Mouse (Mus musculus) limb, embryonic 12.5 days (tissue): ENCODE measurements around the gene Nuak2. TPM values are rescaled to one million over a fixed set of nuclear protein-coding genes. Genes with fewer than 3 reads are reported as not detected.

Experiments
- ATAC-seq: fragments of 200-750 bp; cut with Nextera tagmentation; 2 replicates; pipeline ENCODE4 v1.8.0; 2017; ENCODE audit warnings: low read depth, moderate TSS enrichment; ENCODE audit not compliant: insufficient number of reproducible peaks, insufficient read depth, low FRiP score, low TSS enrichment
- H3K27ac ChIP-seq: fragments of 300-500 bp; sonication (generic); 2 replicates; pipeline ENCODE4 v1.5.1; 2016; ENCODE audit warnings: mild to moderate bottlenecking, moderate library complexity
- H3K27me3 ChIP-seq: fragments of 300-500 bp; sonication (generic); 2 replicates; pipeline ENCODE4 v1.6.1; 2016; ENCODE audit warnings: mild to moderate bottlenecking, moderate library complexity
- H3K36me3 ChIP-seq: fragments of 300-500 bp; sonication (generic); 2 replicates; pipeline ENCODE4 v1.6.1; 2016; ENCODE audit warnings: mild to moderate bottlenecking, moderate library complexity
- H3K4me1 ChIP-seq: fragments of 300-500 bp; sonication (generic); replicated peaks from 2 replicates; pipeline ENCODE4 v1.6.1; 2016
- H3K4me2 ChIP-seq: fragments of 300-500 bp; sonication (generic); 2 replicates; pipeline ENCODE4 v1.6.1; 2016; ENCODE audit warnings: mild to moderate bottlenecking, moderate library complexity
- H3K4me3 ChIP-seq: fragments of 300-500 bp; sonication (generic); replicated peaks from 2 replicates; pipeline ENCODE4 v1.5.1; 2016; ENCODE audit warnings: mild to moderate bottlenecking
- H3K9ac ChIP-seq: fragments of 300-500 bp; sonication (generic); replicated peaks from 2 replicates; pipeline ENCODE4 v1.6.1; 2016; ENCODE audit warnings: mild to moderate bottlenecking, moderate library complexity
- H3K9me3 ChIP-seq: fragments of 300-500 bp; sonication (generic); 2 replicates; pipeline ENCODE4 v1.6.1; 2016; ENCODE audit warnings: mild to moderate bottlenecking, moderate library complexity
- WGBS: fragments of 180-500 bp; shearing (Covaris S2); methylation state at CpG from one replicate; pipeline ENCODE4 v1.1.7; 2016; 5-methylcytosine and 5-hydroxymethylcytosine counted together
- polyA plus RNA-seq: library from polyadenylated mRNA; unstranded; fragments of >200 nt; fragmentation: Nextera tagmentation; extraction: Ambion mirVana; gene quantifications from 2 replicates; pipeline ENCODE4 v1.2.1, GENCODE M21; 2016

Nuak2 gene
- polyA plus RNA-seq, 1 experiment from 2014 or later: 0.63 TPM

DNA sequence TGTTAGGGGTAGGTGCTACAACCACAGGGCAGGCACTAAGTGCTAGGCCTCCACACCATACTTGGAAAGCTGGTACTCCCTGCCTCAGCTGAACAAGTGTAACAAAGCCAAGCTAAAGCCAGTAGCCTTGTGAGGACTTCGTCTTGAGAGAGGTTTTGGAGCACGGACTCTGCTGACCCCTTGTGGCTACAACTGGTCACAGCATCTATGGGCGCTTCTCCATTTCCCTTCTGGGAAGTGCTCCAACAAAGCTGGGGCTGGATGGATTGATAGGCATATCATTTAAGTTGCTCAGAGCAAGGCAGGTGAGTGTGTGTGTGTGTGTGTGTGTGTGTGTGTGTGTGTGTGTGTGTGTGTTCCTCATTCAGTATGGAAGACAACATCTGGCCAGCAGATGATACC, 39.9 kb downstream of the Nuak2 start:
- peaks cover 42% of the 10 kb centered on the region for H3K36me3 ChIP-seq
- H3K4me3 ChIP-seq: no peak overlapping the region
- H3K27me3 ChIP-seq: no peaks in the 10 kb centered on the region
- peak; percentile 63; the same call in 1 of the 2 replicates for ATAC-seq
- H3K4me1 ChIP-seq: 0 out of 2 replicates have a peak, but pooled peaks cover 4% of the 10 kb centered on the region
- no peak overlapping the region for H3K9ac ChIP-seq
- H3K27ac ChIP-seq: no peak overlapping the region
- WGBS: under 1% methylated on average over 3 of the region's 3 CpGs
- H3K4me2 ChIP-seq: no peak overlapping the region
- H3K9me3 ChIP-seq: peaks cover 3% of the 10 kb centered on the region; the same call in 1 of the 2 replicates

- no peak overlapping the region for H3K27ac ChIP-seq
- no peaks in the 10 kb centered on the region for H3K9me3 ChIP-seq
- H3K36me3 ChIP-seq: peaks cover 52% of the 10 kb centered on the region
- no peaks in the 10 kb centered on the region for H3K27me3 ChIP-seq
- no peak overlapping the region for H3K4me3 ChIP-seq
- no peak overlapping the region for H3K4me2 ChIP-seq
- no peak for ATAC-seq
- 0 out of 2 replicates have a peak, but pooled peaks cover 4% of the 10 kb centered on the region for H3K4me1 ChIP-seq
- H3K9ac ChIP-seq: no peak overlapping the region
- WGBS: 75% methylated on average over 1 of the region's 1 CpGs
These were observed 40.9 kb downstream of the Nuak2 start for GRCm38 (mm10) chr1:132356841-132357240.

DNA sequence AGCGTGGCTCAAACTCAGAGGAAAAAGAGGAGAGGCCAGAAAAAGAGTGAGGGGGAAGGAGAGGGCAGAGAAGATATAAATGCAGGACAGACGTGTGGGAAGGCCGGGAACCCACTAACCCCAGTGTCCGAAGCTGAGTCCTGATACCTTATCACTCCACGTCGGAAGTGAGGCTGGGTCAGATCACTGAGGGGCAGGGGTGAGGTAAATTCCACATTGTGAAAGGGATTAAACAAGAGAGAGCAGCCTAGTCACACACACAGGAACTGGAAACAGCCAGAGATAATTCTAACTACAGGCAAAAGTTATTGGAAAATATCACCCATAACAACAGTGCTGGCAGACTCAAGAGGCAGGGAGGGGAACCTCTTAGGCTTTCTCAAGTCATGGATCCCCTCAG, 46.0 kb downstream of the Nuak2 start:
- H3K4me3 ChIP-seq: no peak overlapping the region
- ATAC-seq: no peak
- H3K4me1 ChIP-seq: peaks cover 8% of the 10 kb centered on the region
- no peaks in the 10 kb centered on the region for H3K27me3 ChIP-seq
- WGBS: 82% methylated on average over 6 of the region's 6 CpGs
- no peak overlapping the region for H3K9ac ChIP-seq
- H3K9me3 ChIP-seq: no peaks in the 10 kb centered on the region
- H3K36me3 ChIP-seq: peaks cover 77% of the 10 kb centered on the region
- H3K27ac ChIP-seq: no peak overlapping the region
- no peak overlapping the region for H3K4me2 ChIP-seq

GRCm38 (mm10) chr1:132364388-132364787, 48.5 kb downstream of the Nuak2 start:
- no peak overlapping the region for H3K9ac ChIP-seq
- H3K4me3 ChIP-seq: no peak overlapping the region
- ATAC-seq: no peak
- H3K27me3 ChIP-seq: no peaks in the 10 kb centered on the region
- H3K36me3 ChIP-seq: peaks cover 59% of the 10 kb centered on the region
- no peaks in the 10 kb centered on the region for H3K9me3 ChIP-seq
- H3K27ac ChIP-seq: no peak overlapping the region
- H3K4me1 ChIP-seq: peaks cover 11% of the 10 kb centered on the region
- WGBS: 84% methylated on average over 3 of the region's 3 CpGs
- H3K4me2 ChIP-seq: no peak overlapping the region

- peaks cover 52% of the 10 kb centered on the region for H3K36me3 ChIP-seq
- 86% methylated on average over 7 of the region's 7 CpGs for WGBS
- peaks cover 11% of the 10 kb centered on the region for H3K4me1 ChIP-seq
- no peaks in the 10 kb centered on the region for H3K9me3 ChIP-seq
- no peak overlapping the region for H3K27ac ChIP-seq
- no peak overlapping the region for H3K4me3 ChIP-seq
- no peak for ATAC-seq
- no peak overlapping the region for H3K9ac ChIP-seq
- no peak overlapping the region for H3K4me2 ChIP-seq
- no peaks in the 10 kb centered on the region for H3K27me3 ChIP-seq
These were observed 49.1 kb downstream of the Nuak2 start for GRCm38 (mm10) chr1:132364896-132365557.

- H3K9me3 ChIP-seq: no peaks in the 10 kb centered on the region
- H3K27me3 ChIP-seq: no peaks in the 10 kb centered on the region
- no peak overlapping the region for H3K27ac ChIP-seq
- no peak overlapping the region for H3K4me2 ChIP-seq
- WGBS: 61% methylated on average over 4 of the region's 4 CpGs
- H3K36me3 ChIP-seq: peaks cover 50% of the 10 kb centered on the region
- no peak for ATAC-seq
- no peak overlapping the region for H3K9ac ChIP-seq
- H3K4me3 ChIP-seq: no peak overlapping the region
- H3K4me1 ChIP-seq: peaks cover 11% of the 10 kb centered on the region
These were observed 49.7 kb downstream of the Nuak2 start for GRCm38 (mm10) chr1:132365645-132366044.

DNA sequence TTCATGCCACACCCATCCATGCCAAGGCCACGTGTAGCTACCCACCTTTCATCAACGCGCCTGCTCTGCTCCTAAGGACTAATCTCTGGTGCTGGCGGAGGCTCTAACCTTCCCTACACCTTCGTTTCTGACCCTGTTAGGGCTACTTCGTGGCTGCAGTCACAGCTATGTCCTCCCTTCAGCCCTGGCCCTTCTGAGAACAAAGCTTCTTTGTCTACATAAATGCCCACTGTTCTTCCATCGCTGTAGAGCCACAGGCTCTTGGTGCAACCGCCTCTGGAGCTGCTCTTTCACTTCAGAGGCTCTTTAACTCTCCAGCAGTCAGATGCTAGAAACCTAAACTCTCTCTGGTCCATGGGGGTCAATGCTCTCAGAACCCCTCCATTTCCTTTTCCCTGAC, 50.3 kb downstream of the Nuak2 start:
- H3K4me1 ChIP-seq: peaks cover 11% of the 10 kb centered on the region
- ATAC-seq: no peak
- no peak overlapping the region for H3K27ac ChIP-seq
- H3K4me3 ChIP-seq: peak overlapping the region; percentile 1; the same call in 1 of the 2 replicates
- H3K9ac ChIP-seq: no peak overlapping the region; the same call in 1 of the 2 replicates
- no peak overlapping the region for H3K4me2 ChIP-seq
- 78% methylated on average over 8 of the region's 8 CpGs for WGBS
- no peaks in the 10 kb centered on the region for H3K9me3 ChIP-seq
- peaks cover 49% of the 10 kb centered on the region for H3K36me3 ChIP-seq
- no peaks in the 10 kb centered on the region for H3K27me3 ChIP-seq

DNA sequence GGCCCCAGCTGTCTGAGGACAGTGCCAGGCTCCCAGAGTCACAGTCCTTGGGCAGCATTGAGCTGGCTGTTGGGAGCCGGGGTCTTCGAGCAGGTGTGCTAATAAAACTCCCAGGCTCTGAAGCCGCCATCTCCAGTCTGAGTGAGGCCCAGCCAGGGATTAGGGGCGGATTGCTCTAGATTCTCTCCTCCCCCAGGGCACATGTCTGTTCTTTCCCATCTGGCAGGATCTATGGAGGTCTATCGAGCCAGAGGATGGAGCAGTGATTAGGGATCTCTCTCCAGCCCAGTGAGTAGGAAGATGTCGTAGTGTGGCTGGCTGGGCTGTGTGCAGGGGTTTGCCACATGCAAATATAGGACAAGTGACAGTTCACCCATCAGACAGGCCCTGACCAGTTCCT, 51.0 kb downstream of the Nuak2 start:
- 0 out of 2 replicates have a peak overlapping the region, but pooled peaks have one; percentile 1 for H3K4me3 ChIP-seq
- 60% methylated on average over 6 of the region's 6 CpGs for WGBS
- H3K27me3 ChIP-seq: no peaks in the 10 kb centered on the region
- no peak overlapping the region for H3K27ac ChIP-seq
- peaks cover 49% of the 10 kb centered on the region for H3K36me3 ChIP-seq
- peaks cover 11% of the 10 kb centered on the region for H3K4me1 ChIP-seq
- H3K9me3 ChIP-seq: no peaks in the 10 kb centered on the region
- 0 out of 2 replicates have a peak overlapping the region, but pooled peaks have one; percentile 27 for H3K9ac ChIP-seq
- no peak; the same call in 1 of the 2 replicates for ATAC-seq
- no peak overlapping the region for H3K4me2 ChIP-seq

DNA sequence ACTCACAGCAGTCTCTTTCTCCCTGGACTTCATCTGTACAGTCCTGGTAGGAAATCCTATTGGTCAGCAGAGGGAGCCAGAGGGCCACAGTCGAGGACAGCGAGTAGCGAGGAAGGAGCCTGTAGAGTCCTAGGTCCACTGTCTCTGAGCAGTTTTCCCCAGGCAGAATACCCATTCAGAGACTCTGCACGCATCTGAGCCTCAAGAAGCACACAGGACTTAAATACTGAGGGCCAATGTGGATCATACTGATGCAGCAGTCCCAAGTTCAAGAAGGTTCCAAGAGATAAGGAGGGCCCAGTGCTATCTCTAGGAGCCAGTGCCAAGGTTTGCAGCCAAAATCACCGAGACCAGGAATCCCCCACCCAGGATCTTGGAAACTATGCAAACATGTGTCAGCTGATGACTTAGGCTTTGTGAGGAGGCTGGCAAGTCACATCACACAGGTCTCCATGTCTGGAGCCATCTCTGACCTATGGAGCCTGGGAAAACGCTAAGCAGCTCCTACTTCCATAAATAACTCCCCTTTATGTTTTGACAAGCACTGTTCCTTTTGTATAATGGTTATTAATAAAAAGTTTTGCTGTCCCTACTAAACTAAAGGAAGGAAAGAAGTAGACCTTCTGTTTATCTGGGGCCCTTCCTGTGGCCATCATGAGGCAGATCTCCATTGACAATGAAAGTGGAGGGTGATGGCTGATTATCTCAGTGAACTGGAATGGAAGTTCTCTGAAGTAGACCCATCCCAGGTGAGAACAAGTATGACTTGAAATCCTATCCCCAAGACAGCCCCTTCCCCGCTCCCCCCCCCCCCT, 52.0 kb downstream of the Nuak2 start:
- ATAC-seq: peak; percentile 76
- no peak overlapping the region for H3K9ac ChIP-seq
- no peak overlapping the region for H3K4me3 ChIP-seq
- H3K4me1 ChIP-seq: peaks cover 11% of the 10 kb centered on the region
- H3K36me3 ChIP-seq: peaks cover 44% of the 10 kb centered on the region
- H3K27ac ChIP-seq: no peak overlapping the region
- 36% methylated on average over 7 of the region's 7 CpGs for WGBS
- H3K27me3 ChIP-seq: no peaks in the 10 kb centered on the region
- no peaks in the 10 kb centered on the region for H3K9me3 ChIP-seq
- no peak overlapping the region for H3K4me2 ChIP-seq

- Histone ChIP-seq H3K36me3 (peaks cover 42% of the 10 kb centered on the region), H3K9me3 (no peaks in the 10 kb centered on the region), H3K4me1 (peaks cover 33% of the 10 kb centered on the region)
These were observed 54.8 kb downstream of the Nuak2 start for GRCm38 (mm10) chr1:132370681-132371173.

GRCm38 (mm10) chr1:132371298-132372081, 55.6 kb downstream of the Nuak2 start:
- Histone ChIP-seq H3K4me3 (no peak overlapping the region), H3K36me3 (peaks cover 42% of the 10 kb centered on the region), H3K27me3 (no peaks in the 10 kb centered on the region), H3K4me2 (no peak overlapping the region), H3K27ac (no peak overlapping the region), H3K9ac (no peak overlapping the region), H3K4me1 (peaks cover 34% of the 10 kb centered on the region), H3K9me3 (no peaks in the 10 kb centered on the region)
- ATAC-seq: no peak
- 73% methylated on average over 8 of the region's 8 CpGs for WGBS

More at GRCm38 (mm10) chr1:132370681-132371173, 54.8 kb downstream of the Nuak2 start:
- no peak for ATAC-seq
- H3K4me2 ChIP-seq: no peak overlapping the region
- H3K4me3 ChIP-seq: no peak overlapping the region
- H3K9ac ChIP-seq: no peak overlapping the region
- H3K27me3 ChIP-seq: no peaks in the 10 kb centered on the region
- H3K27ac ChIP-seq: no peak overlapping the region
- WGBS: 91% methylated on average over 9 of the region's 9 CpGs
